Mouse (Mus musculus) heart, adult 18-20 months (tissue): ENCODE data around the gene Slc33a1. TPM values are rescaled to one million over a fixed set of nuclear protein-coding genes. Genes with fewer than 3 reads are reported as not detected.

Experiments used
- DNase-seq, 2 experiments: peaks; one replicate each; pipeline ENCODE4 v3.0.0; 2021 to 2022; ENCODE audit warnings: mixed read lengths in 1 of 2
- long read RNA-seq, 2 experiments: library from polyadenylated mRNA; stranded (forward); transcript quantifications; one replicate each; pipeline ENCODE4 v2.0.0; 2021
- total RNA-seq, 2 experiments: library from RNA; stranded (reverse); gene quantifications; 2 replicates each; pipeline ENCODE4 v1.2.3; 2021

Slc33a1 gene
- 10 to 100 TPM; 10.5 to 12.5 TPM for total RNA-seq
- long read RNA-seq, experiment 1, transcript Slc33a1-201 (6 exons, 3,150 nt), result major isoform, 6 of 8 reads
- long read RNA-seq, experiment 1, partial matches to known transcripts, result 0 of 8 reads
- long read RNA-seq, experiment 1, other reads (novel, unspliced or antisense), result 2 of 8 reads
- long read RNA-seq, experiment 2, transcript Slc33a1-201 (6 exons, 3,150 nt), result major isoform, 6 of 7 reads
- long read RNA-seq, experiment 2, partial matches to known transcripts, result 0 of 7 reads
- long read RNA-seq, experiment 2, other reads (novel, unspliced or antisense), result 1 of 7 reads

GRCm38 (mm10) chr3:63964100-63964921 lies at the start of gene Slc33a1:
Slc33a1 (minus strand) TSS chr3:63964768.
- peak; percentile 99 to 100 for DNase-seq

DNA sequence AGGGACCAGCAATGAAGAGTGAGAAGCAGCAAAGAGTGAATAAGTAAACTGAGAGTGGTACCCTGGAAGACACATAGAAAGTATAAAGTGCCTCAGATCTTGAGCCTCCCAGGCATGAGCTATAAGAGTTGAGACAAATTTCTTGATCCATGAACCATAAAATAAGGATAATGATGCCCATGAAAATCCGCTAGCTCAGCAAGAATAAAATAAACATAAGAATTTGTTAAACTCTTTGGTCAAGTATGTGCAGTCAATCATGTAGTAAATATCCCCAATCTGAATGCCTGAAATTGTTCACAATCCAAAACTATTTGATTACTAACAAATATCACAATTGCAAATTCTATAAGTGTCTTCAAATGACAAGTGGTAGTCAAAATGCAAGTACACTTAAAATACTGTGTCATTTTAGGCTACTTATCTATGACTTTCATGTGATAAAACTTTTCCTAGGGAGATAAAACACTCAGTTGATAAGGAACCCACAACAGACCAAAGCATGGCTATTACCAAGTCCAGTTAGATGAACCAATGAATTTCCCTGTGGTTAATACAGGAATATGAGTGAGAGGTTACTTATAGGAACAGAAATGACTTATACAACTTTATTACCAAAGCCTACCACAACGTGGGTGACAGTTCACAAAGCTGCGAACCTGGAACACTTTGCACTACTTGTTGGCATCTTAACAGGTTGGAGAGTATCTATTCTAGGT lies 24.3 kb upstream of the Slc33a1 start:
- DNase-seq, result no peak

DNA sequence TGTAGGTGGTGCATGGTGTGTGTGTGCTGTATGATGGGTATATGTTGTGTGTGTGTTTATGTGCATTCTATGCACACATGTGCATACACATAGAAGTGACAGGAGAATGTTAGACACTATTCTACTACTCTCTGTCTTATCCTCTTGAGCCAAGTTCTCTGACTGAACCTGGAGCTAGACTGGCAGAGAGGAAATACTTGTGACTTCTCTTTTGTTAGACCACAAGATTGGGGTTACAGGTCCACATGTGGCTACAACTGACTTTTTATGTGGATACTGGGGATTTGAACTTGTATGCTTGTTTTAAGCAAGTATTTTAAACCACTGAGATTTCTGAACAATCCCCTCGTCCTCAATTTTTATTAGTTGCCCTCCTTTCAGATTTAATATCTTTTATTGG lies 22.1 kb upstream of the Slc33a1 start:
- no peak for DNase-seq

DNA sequence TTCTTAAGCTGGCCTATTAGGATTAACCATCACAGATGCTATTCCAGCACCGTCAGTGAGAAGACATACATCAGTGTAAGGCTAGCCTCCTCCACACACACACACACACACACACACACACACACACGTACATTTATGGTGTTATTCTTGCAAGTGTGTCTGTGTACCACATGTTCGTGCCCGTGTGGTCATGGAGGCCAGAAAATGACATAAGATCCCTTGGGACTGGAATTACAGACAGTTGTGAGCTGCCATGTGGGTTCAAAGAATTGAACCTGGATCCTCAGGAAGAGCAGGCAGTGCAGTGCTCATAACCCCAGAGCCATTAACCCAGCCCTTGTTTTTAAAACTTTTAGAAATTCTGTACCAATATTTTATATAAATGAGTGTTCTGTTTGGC lies 13.3 kb upstream of the Slc33a1 start:
- no peak for DNase-seq

DNA sequence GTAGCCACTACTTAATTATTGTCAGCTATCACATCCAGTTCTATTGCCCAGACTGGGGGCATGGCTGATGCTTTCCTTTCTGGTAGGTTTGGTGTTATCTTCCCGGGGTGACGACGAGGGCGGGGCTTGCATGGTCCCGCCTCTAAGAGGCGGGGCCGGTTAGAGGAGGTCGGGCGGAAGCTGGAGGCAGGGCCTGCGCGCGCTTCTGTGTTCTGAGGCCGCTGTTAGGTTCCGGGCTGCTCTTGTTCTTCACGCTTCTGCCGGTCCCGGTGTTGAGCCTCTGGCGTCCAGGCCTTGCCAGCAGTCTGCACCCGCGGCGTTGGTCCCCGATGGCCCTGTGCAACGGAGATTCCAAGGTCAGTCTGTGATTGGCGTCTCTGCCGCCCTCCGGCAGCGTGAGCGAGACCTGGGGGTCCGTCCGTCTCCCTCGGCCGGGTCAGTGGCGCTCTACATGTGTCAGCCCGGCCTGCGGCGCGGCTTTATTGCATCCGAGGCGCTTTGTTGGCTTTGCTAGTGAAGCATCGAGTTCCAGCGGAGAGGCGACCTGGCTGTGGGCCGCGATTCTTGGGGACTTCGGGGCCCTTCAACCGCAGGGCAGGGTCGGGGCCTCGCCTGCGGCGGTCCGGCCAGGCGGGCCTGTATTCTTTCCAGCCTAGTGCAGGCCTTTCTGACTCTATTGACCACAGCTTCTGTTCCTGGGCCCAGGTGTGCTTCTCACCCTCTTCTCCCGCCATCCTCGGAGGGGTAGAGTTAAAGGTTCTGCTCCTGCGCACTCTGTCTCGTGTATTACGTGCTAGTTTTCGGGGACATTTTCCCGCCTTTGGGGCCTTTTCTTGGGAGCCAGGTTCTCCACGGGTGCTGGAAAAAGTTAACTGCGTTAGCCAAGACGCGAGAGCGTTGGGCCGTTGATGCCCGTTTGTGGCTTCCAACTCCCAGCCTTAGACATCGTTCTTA lies 11.7 kb upstream of the Slc33a1 start, which contains the start of gene Gmps:
Gmps (plus strand) TSS at position 152 of the 954 bp plus-strand sequence.
- DNase-seq, result peak; percentile 96

GRCm38 (mm10) chr3:63965929-63966328 lies 1.4 kb upstream of the Slc33a1 start:
- no peak for DNase-seq

GRCm38 (mm10) chr3:63964922-63965249 lies 318 bp upstream of the Slc33a1 start:
- DNase-seq, result no peak

DNA sequence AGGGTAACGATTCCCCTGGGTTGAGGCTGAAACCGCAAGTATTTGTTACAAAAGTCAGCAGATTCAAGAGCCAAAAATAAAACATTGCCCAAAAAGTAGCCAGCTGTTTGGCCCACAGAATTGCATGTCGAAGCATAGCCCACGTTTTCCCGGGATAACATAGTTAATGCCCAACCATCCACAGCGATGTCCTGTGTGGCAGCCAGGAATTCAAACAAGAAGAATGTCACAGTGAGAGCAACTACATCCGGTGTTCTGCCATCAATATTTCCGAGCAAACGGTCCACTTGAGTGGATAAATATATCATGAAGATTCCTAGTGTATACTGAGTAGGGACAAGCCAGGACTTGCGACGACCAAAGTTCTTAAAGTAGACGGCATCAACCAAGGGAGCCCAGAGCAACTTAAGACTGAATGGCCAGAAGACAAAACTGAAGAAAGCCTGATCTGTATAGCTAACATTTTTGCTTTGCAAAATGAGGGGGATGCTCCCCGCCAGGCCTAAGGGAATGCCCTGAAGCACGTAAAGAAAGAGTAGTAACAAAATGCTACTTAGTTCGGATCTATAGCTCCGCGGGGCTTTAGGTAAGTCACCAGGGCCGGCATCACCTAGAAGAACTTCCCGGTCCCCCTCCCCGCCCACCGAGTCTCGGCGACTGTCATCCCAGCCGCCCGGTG lies 1.0 kb downstream of the Slc33a1 start:
- peak; percentile 6 to 39 for DNase-seq

DNA sequence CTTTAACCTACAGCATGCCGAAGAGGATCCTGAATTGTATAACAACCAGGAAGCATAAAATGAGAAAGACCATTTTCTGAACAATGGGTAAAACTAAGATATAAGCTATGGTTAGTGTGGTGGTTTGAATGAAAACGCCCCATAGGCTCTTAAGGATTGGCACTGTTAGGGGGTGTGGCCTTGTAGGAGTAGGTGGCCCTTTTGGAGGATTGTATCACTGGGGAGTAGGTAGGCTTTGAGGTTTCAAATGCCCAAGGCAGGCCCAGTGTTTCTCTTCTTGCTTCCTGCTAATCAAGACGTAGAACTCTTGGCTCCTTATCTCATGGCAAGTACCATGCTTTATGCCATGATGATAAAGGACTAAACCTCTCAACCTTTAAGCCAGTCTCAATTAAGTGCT lies 14.7 kb downstream of the Slc33a1 start:
- no peak for DNase-seq

- DNase-seq, result peak; percentile 6 to 7
Measured at GRCm38 (mm10) chr3:63941204-63941850, 23.2 kb downstream of the Slc33a1 start.

DNA sequence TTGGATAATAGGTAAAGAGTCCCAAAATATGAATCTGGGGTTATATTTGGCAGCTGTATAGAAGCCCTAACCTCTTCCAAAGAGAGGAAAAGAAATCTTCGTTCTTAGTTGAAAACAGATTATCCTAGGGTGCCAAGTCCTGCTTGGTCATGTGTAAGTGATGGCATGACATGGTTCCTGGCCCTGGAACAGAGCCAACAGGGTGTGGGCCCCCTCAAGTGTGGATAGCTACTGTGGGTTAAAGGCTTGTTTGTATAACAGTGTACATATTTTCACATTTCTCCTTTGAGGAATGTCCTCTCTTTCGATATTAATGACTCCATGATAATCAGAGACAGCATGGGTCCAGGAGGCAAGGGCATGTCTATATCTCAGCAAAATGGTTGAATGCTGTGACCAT lies 25.6 kb downstream of the Slc33a1 start:
- DNase-seq, result no peak

GRCm38 (mm10) chr3:63928878-63929859 lies 35.4 kb downstream of the Slc33a1 start, which contains the start of gene E130311K13Rik:
E130311K13Rik (minus strand) TSS chr3:63929472.
- DNase-seq, result peak; percentile 91 to 92

DNA sequence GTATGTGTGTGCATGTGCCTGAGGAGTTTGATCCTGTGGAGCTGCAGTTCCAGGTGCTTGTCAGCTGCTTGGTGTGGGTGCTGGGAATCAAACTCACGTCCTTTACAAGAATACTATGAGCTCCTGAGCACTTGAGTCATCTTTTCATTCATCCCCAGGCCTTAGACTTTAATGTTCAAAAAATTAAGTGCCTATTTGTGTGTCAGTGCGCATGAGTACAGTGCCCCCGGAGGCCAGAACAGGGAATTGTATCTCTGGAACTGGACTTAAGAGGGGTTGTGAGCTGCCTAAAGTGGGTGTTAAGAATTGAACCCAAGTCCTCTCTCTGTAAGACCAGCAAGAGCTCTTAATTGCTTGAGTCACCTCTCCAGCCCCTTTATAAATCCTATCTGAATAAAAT lies 44.9 kb downstream of the Slc33a1 start:
- peak in 1 of 2 experiments; percentile 26 for DNase-seq

DNA sequence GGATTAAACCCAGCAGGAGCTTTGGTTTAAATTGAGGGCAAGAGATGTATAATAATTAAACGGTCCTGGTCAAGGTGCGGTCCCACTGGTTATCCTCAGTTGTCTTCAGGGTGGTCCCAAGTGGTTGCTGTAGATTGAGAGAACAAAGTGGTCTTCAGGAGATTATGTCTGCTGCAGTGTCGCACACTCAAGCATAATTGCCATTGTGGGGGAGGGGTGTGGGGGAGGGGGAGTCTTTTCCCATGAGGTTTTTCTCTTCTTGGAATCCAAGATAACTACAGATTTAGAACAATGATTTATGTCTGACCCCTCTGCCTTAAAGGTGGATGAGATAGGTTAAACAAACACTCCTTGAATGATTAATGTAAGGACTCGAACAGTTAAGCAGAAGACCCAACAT lies 54.3 kb downstream of the Slc33a1 start:
- DNase-seq, result no peak

DNA sequence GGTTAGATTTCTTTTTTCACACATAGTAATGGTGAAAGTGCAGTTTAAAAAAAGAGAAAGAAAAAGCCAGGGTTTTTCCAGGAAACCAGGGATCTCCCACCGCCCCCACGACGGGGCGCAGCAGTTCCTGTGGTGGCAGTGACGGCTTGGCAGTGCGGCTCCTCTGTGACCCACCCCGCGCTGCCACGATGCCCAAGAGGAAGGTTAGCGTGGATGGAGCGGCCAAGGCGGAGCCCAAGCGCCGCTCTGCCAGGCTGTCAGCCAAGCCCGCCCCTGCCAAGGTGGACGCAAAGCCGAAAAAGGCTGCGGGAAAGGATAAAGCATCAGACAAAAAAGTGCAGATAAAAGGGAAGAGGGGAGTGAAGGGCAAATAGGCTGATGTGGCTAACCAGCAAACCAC lies 59.3 kb downstream of the Slc33a1 start:
- no peak for DNase-seq

GRCm38 (mm10) chr3:63904157-63904556 lies 60.4 kb downstream of the Slc33a1 start:
- DNase-seq, result no peak

DNA sequence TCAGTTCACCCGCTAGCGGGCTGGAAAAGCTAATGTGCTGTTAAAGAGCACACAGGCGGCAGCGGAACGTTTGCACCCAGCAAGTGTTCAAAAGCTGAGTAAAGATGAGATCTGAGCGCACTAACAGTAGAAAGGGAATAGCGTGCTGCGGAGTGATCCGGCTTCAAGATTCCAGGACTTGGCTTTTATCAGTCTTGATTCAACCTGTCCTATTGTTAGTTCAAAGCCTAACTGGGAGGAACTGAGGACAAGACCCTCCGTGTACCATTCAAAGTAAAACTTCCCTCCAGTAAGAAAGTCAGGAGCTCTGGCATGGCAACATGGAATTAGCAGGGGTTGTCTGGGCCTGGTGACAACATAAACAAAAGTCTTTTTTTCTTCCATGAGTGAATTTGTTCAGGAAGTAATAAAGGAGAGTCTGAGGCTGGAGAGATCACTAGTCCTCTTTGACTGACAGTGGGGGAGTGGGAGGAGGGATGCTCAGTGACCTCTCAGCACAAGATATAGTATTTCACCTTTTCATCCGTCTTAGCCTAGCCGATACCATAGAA lies 64.5 kb downstream of the Slc33a1 start:
- DNase-seq, result no peak

- DNase-seq, result peak; percentile 5 to 34
Measured at GRCm38 (mm10) chr3:63899309-63899695, 65.3 kb downstream of the Slc33a1 start, which contains the start of gene Plch1. Plch1 (minus strand) TSS chr3:63899472.
